Mouse (Mus musculus): ENCODE measurements at regions not wholly inside any gene's neighbourhood (a gene's known extent, or its start where the extent isn't known, plus 50 kb on each side); places are given as distances from the start of the nearest gene placed in this dataset.

- H3K9ac ChIP-seq (ENCODE audit: low read depth, low read length) = no peak overlapping the region
- H3K36me3 ChIP-seq (ENCODE audit: control insufficient read depth, insufficient read depth, low read length) = no peaks in the 10 kb centered on the region
- H3K27me3 ChIP-seq (ENCODE audit: control insufficient read depth, insufficient read depth, low read length) = no peaks in the 10 kb centered on the region
- no peak for ATAC-seq (replicated peaks; ENCODE audit: insufficient number of reproducible peaks, low FRiP score, low TSS enrichment)
- H3K4me3 ChIP-seq (ENCODE audit: low read depth, low read length) = no peak overlapping the region
- peak overlapping the region; percentile 60 for H3K27ac ChIP-seq (ENCODE audit: low read depth, low read length)
- H3K4me1 ChIP-seq (ENCODE audit: control insufficient read depth, insufficient read depth, low read length) = peaks cover 6% of the 10 kb centered on the region; the same call in 1 of the 2 replicates
- 45% methylated on average over 4 of the region's 4 CpGs for WGBS (ENCODE audit: insufficient replicate concordance)
- H3K4me2 ChIP-seq = no peak overlapping the region
- no peaks in the 10 kb centered on the region for H3K9me3 ChIP-seq (replicated peaks; ENCODE audit: control insufficient read depth, low read length)
These were observed 406.4 kb downstream of the Sox9 start for GRCm38 (mm10) chr11:113188263-113188920.

- no peak overlapping the region for H3K9ac ChIP-seq (ENCODE audit: low read depth, low read length)
- no peak for ATAC-seq (replicated peaks; ENCODE audit: insufficient number of reproducible peaks, low FRiP score, low TSS enrichment)
- H3K4me1 ChIP-seq (ENCODE audit: control insufficient read depth, insufficient read depth, low read length) = no peaks in the 10 kb centered on the region; the same call in 1 of the 2 replicates
- H3K4me3 ChIP-seq (ENCODE audit: low read depth, low read length) = no peak overlapping the region
- no peaks in the 10 kb centered on the region for H3K27me3 ChIP-seq (ENCODE audit: control insufficient read depth, insufficient read depth, low read length)
- H3K9me3 ChIP-seq (replicated peaks; ENCODE audit: control insufficient read depth, low read length) = no peaks in the 10 kb centered on the region
- 77% methylated on average over 6 of the region's 6 CpGs for WGBS (ENCODE audit: insufficient replicate concordance)
- no peak overlapping the region for H3K27ac ChIP-seq (ENCODE audit: low read depth, low read length)
- H3K36me3 ChIP-seq (ENCODE audit: control insufficient read depth, insufficient read depth, low read length) = no peaks in the 10 kb centered on the region
- H3K4me2 ChIP-seq = no peak overlapping the region
These were observed 408.0 kb downstream of the Sox9 start for GRCm38 (mm10) chr11:113190006-113190405.

GRCm38 (mm10) chr11:113190520-113190919 is 408.5 kb downstream of the Sox9 start:
- ATAC-seq (replicated peaks; ENCODE audit: insufficient number of reproducible peaks, low FRiP score, low TSS enrichment) = no peak
- 77% methylated on average over 4 of the region's 4 CpGs for WGBS (ENCODE audit: insufficient replicate concordance)
- Histone ChIP-seq H3K9ac (ENCODE audit: low read depth, low read length) (no peak overlapping the region), H3K36me3 (ENCODE audit: control insufficient read depth, insufficient read depth, low read length) (no peaks in the 10 kb centered on the region), H3K9me3 (replicated peaks; ENCODE audit: control insufficient read depth, low read length) (no peaks in the 10 kb centered on the region), H3K4me1 (ENCODE audit: control insufficient read depth, insufficient read depth, low read length) (no peaks in the 10 kb centered on the region), H3K4me2 (no peak overlapping the region), H3K4me3 (ENCODE audit: low read depth, low read length) (no peak overlapping the region), H3K27me3 (ENCODE audit: control insufficient read depth, insufficient read depth, low read length) (no peaks in the 10 kb centered on the region), H3K27ac (ENCODE audit: low read depth, low read length) (no peak overlapping the region)

GRCm38 (mm10) chr11:113191006-113191405 is 409.0 kb downstream of the Sox9 start:
- H3K27me3 ChIP-seq (ENCODE audit: control insufficient read depth, insufficient read depth, low read length) = no peaks in the 10 kb centered on the region
- no peak for ATAC-seq (replicated peaks; ENCODE audit: insufficient number of reproducible peaks, low FRiP score, low TSS enrichment)
- 83% methylated on average over 7 of the region's 7 CpGs for WGBS (ENCODE audit: insufficient replicate concordance)

GRCm38 (mm10) chr11:113192086-113192856 is 410.2 kb downstream of the Sox9 start:
- Histone ChIP-seq H3K4me2 (peak overlapping the region; percentile 8), H3K9ac (ENCODE audit: low read depth, low read length) (no peak overlapping the region), H3K36me3 (ENCODE audit: control insufficient read depth, insufficient read depth, low read length) (no peaks in the 10 kb centered on the region), H3K27ac (ENCODE audit: low read depth, low read length) (no peak overlapping the region), H3K9me3 (replicated peaks; ENCODE audit: control insufficient read depth, low read length) (no peaks in the 10 kb centered on the region), H3K4me1 (ENCODE audit: control insufficient read depth, insufficient read depth, low read length) (no peaks in the 10 kb centered on the region), H3K27me3 (ENCODE audit: control insufficient read depth, insufficient read depth, low read length) (no peaks in the 10 kb centered on the region), H3K4me3 (ENCODE audit: low read depth, low read length) (no peak overlapping the region)
- 51% methylated on average over 22 of the region's 22 CpGs for WGBS (ENCODE audit: insufficient replicate concordance)
- no peak for ATAC-seq (replicated peaks; ENCODE audit: insufficient number of reproducible peaks, low FRiP score, low TSS enrichment)

More at GRCm38 (mm10) chr11:113191006-113191405, 409.0 kb downstream of the Sox9 start:
- H3K4me1 ChIP-seq (ENCODE audit: control insufficient read depth, insufficient read depth, low read length) = no peaks in the 10 kb centered on the region
- no peak overlapping the region for H3K4me2 ChIP-seq
- H3K4me3 ChIP-seq (ENCODE audit: low read depth, low read length) = no peak overlapping the region
- H3K27ac ChIP-seq (ENCODE audit: low read depth, low read length) = no peak overlapping the region
- no peaks in the 10 kb centered on the region for H3K9me3 ChIP-seq (replicated peaks; ENCODE audit: control insufficient read depth, low read length)
- no peak overlapping the region for H3K9ac ChIP-seq (ENCODE audit: low read depth, low read length)
- H3K36me3 ChIP-seq (ENCODE audit: control insufficient read depth, insufficient read depth, low read length) = no peaks in the 10 kb centered on the region

GRCm38 (mm10) chr11:113194144-113194827 is 412.3 kb downstream of the Sox9 start:
- no peaks in the 10 kb centered on the region for H3K9me3 ChIP-seq (replicated peaks; ENCODE audit: control insufficient read depth, low read length)
- no peak overlapping the region for H3K4me2 ChIP-seq
- 75% methylated on average over 15 of the region's 15 CpGs for WGBS (ENCODE audit: insufficient replicate concordance)
- no peak overlapping the region for H3K27ac ChIP-seq (ENCODE audit: low read depth, low read length)
- ATAC-seq (replicated peaks; ENCODE audit: insufficient number of reproducible peaks, low FRiP score, low TSS enrichment) = no peak
- no peak overlapping the region for H3K4me3 ChIP-seq (ENCODE audit: low read depth, low read length)
- H3K27me3 ChIP-seq (ENCODE audit: control insufficient read depth, insufficient read depth, low read length) = peaks cover under 1% of the 10 kb centered on the region; the same call in 1 of the 2 replicates
- H3K4me1 ChIP-seq (ENCODE audit: control insufficient read depth, insufficient read depth, low read length) = no peaks in the 10 kb centered on the region
- no peaks in the 10 kb centered on the region for H3K36me3 ChIP-seq (ENCODE audit: control insufficient read depth, insufficient read depth, low read length)
- no peak overlapping the region for H3K9ac ChIP-seq (ENCODE audit: low read depth, low read length)

Measured in heart, embryonic 11.5 days (tissue).